Mouse (Mus musculus): ENCODE measurements around the gene Ambra1. TPM values are rescaled to one million over a fixed set of nuclear protein-coding genes. Genes with fewer than 3 reads are reported as not detected.

The Ambra1 gene
- polyA plus RNA-seq, 1 experiment from 2014 or later, result 18.1 TPM

- H3K4me3 ChIP-seq (ENCODE audit: low read depth, low read length), result no peak overlapping the region
- no peak overlapping the region for H3K9ac ChIP-seq (replicated peaks; ENCODE audit: low read depth, low read length)
- H3K27me3 ChIP-seq (ENCODE audit: control insufficient read depth, insufficient read depth, low read length), result no peaks in the 10 kb centered on the region
- no peak for ATAC-seq (ENCODE audit: insufficient number of reproducible peaks, insufficient read depth, low FRiP score, low read depth)
- H3K4me2 ChIP-seq (replicated peaks; ENCODE audit: low read depth, low read length), result no peak overlapping the region
- H3K27ac ChIP-seq (ENCODE audit: low read length), result no peak overlapping the region
- H3K9me3 ChIP-seq (ENCODE audit: control insufficient read depth, low read depth, low read length), result no peaks in the 10 kb centered on the region
- 79% methylated on average over 6 of the region's 6 CpGs for WGBS
- peaks cover 5% of the 10 kb centered on the region; the same call in 1 of the 2 replicates for H3K4me1 ChIP-seq (ENCODE audit: control insufficient read depth, insufficient read depth, low read length)
- no peaks in the 10 kb centered on the region for H3K36me3 ChIP-seq (ENCODE audit: control insufficient read depth, insufficient read depth, low read length)
These were observed 24.2 kb upstream of the Ambra1 start for GRCm38 (mm10) chr2:91705736-91706135.

GRCm38 (mm10) chr2:91706456-91706855, 23.5 kb upstream of the Ambra1 start:
- H3K9me3 ChIP-seq (ENCODE audit: control insufficient read depth, low read depth, low read length), result no peaks in the 10 kb centered on the region
- no peak overlapping the region for H3K27ac ChIP-seq (ENCODE audit: low read length)
- no peak overlapping the region for H3K9ac ChIP-seq (replicated peaks; ENCODE audit: low read depth, low read length)
- no peak overlapping the region for H3K4me3 ChIP-seq (ENCODE audit: low read depth, low read length)
- H3K4me1 ChIP-seq (ENCODE audit: control insufficient read depth, insufficient read depth, low read length), result peaks cover 6% of the 10 kb centered on the region; the same call in 1 of the 2 replicates
- H3K27me3 ChIP-seq (ENCODE audit: control insufficient read depth, insufficient read depth, low read length), result no peaks in the 10 kb centered on the region
- H3K36me3 ChIP-seq (ENCODE audit: control insufficient read depth, insufficient read depth, low read length), result no peaks in the 10 kb centered on the region
- H3K4me2 ChIP-seq (replicated peaks; ENCODE audit: low read depth, low read length), result no peak overlapping the region
- ATAC-seq (ENCODE audit: insufficient number of reproducible peaks, insufficient read depth, low FRiP score, low read depth), result no peak

GRCm38 (mm10) chr2:91708361-91708760, 21.6 kb upstream of the Ambra1 start:
- no peaks in the 10 kb centered on the region for H3K9me3 ChIP-seq (ENCODE audit: control insufficient read depth, low read depth, low read length)
- no peaks in the 10 kb centered on the region for H3K27me3 ChIP-seq (ENCODE audit: control insufficient read depth, insufficient read depth, low read length)
- no peak overlapping the region for H3K4me2 ChIP-seq (replicated peaks; ENCODE audit: low read depth, low read length)
- no peak overlapping the region for H3K4me3 ChIP-seq (ENCODE audit: low read depth, low read length)
- H3K27ac ChIP-seq (ENCODE audit: low read length), result no peak overlapping the region
- no peak for ATAC-seq (ENCODE audit: insufficient number of reproducible peaks, insufficient read depth, low FRiP score, low read depth)
- 92% methylated on average over 6 of the region's 6 CpGs for WGBS
- peaks cover 9% of the 10 kb centered on the region; the same call in 1 of the 2 replicates for H3K4me1 ChIP-seq (ENCODE audit: control insufficient read depth, insufficient read depth, low read length)
- no peak overlapping the region for H3K9ac ChIP-seq (replicated peaks; ENCODE audit: low read depth, low read length)
- H3K36me3 ChIP-seq (ENCODE audit: control insufficient read depth, insufficient read depth, low read length), result no peaks in the 10 kb centered on the region

GRCm38 (mm10) chr2:91710272-91711234, 19.4 kb upstream of the Ambra1 start, which contains the start of the genes Atg13 and Harbi1:
Gene Atg13, minus strand, starts transcription at chr2:91710576.
Gene Harbi1, plus strand, starts transcription at chr2:91710852.
- Histone ChIP-seq H3K9me3 (ENCODE audit: control insufficient read depth, low read depth, low read length) (no peaks in the 10 kb centered on the region), H3K4me1 (ENCODE audit: control insufficient read depth, insufficient read depth, low read length) (peaks cover 9% of the 10 kb centered on the region; the same call in 1 of the 2 replicates), H3K4me3 (ENCODE audit: low read depth, low read length) (peak within 1 kb of the TSS; percentile 73), H3K27me3 (ENCODE audit: control insufficient read depth, insufficient read depth, low read length) (no peaks in the 10 kb centered on the region), H3K9ac (replicated peaks; ENCODE audit: low read depth, low read length) (peak within 1 kb of the TSS; percentile 75), H3K27ac (ENCODE audit: low read length) (peak within 1 kb of the TSS; percentile 80), H3K4me2 (replicated peaks; ENCODE audit: low read depth, low read length) (peak within 1 kb of the TSS; percentile 68), H3K36me3 (ENCODE audit: control insufficient read depth, insufficient read depth, low read length) (no peaks in the 10 kb centered on the region)
- under 1% methylated on average over 66 of the region's 66 CpGs for WGBS
- ATAC-seq (ENCODE audit: insufficient number of reproducible peaks, insufficient read depth, low FRiP score, low read depth), result peak; percentile 99

GRCm38 (mm10) chr2:91711256-91711925, 18.5 kb upstream of the Ambra1 start:
- Histone ChIP-seq H3K27ac (ENCODE audit: low read length) (peak overlapping the region; percentile 80; the same call in 1 of the 2 replicates), H3K4me2 (replicated peaks; ENCODE audit: low read depth, low read length) (peak overlapping the region; percentile 68), H3K36me3 (ENCODE audit: control insufficient read depth, insufficient read depth, low read length) (no peaks in the 10 kb centered on the region), H3K4me1 (ENCODE audit: control insufficient read depth, insufficient read depth, low read length) (peaks cover 9% of the 10 kb centered on the region; the same call in 1 of the 2 replicates), H3K9me3 (ENCODE audit: control insufficient read depth, low read depth, low read length) (no peaks in the 10 kb centered on the region), H3K27me3 (ENCODE audit: control insufficient read depth, insufficient read depth, low read length) (no peaks in the 10 kb centered on the region), H3K4me3 (ENCODE audit: low read depth, low read length) (peak overlapping the region; percentile 73), H3K9ac (replicated peaks; ENCODE audit: low read depth, low read length) (peak overlapping the region; percentile 75)
- ATAC-seq (ENCODE audit: insufficient number of reproducible peaks, insufficient read depth, low FRiP score, low read depth), result no peak
- WGBS, result 3% methylated on average over 8 of the region's 8 CpGs

GRCm38 (mm10) chr2:91714921-91715320, 15.0 kb upstream of the Ambra1 start:
- peaks cover 4% of the 10 kb centered on the region; the same call in 1 of the 2 replicates for H3K4me1 ChIP-seq (ENCODE audit: control insufficient read depth, insufficient read depth, low read length)
- no peak overlapping the region for H3K9ac ChIP-seq (replicated peaks; ENCODE audit: low read depth, low read length)
- no peak overlapping the region for H3K4me3 ChIP-seq (ENCODE audit: low read depth, low read length)
- no peak for ATAC-seq (ENCODE audit: insufficient number of reproducible peaks, insufficient read depth, low FRiP score, low read depth)
- H3K36me3 ChIP-seq (ENCODE audit: control insufficient read depth, insufficient read depth, low read length), result peaks cover 5% of the 10 kb centered on the region
- 86% methylated on average over 1 of the region's 1 CpGs for WGBS
- no peaks in the 10 kb centered on the region for H3K27me3 ChIP-seq (ENCODE audit: control insufficient read depth, insufficient read depth, low read length)
- no peak overlapping the region for H3K27ac ChIP-seq (ENCODE audit: low read length)
- H3K4me2 ChIP-seq (replicated peaks; ENCODE audit: low read depth, low read length), result no peak overlapping the region
- H3K9me3 ChIP-seq (ENCODE audit: control insufficient read depth, low read depth, low read length), result no peaks in the 10 kb centered on the region

GRCm38 (mm10) chr2:91718276-91718675, 11.7 kb upstream of the Ambra1 start:
- no peak overlapping the region for H3K9ac ChIP-seq (replicated peaks; ENCODE audit: low read depth, low read length)
- H3K4me1 ChIP-seq (ENCODE audit: control insufficient read depth, insufficient read depth, low read length), result no peaks in the 10 kb centered on the region
- no peak overlapping the region for H3K4me2 ChIP-seq (replicated peaks; ENCODE audit: low read depth, low read length)
- no peaks in the 10 kb centered on the region for H3K27me3 ChIP-seq (ENCODE audit: control insufficient read depth, insufficient read depth, low read length)
- no peak for ATAC-seq (ENCODE audit: insufficient number of reproducible peaks, insufficient read depth, low FRiP score, low read depth)
- 83% methylated on average over 6 of the region's 6 CpGs for WGBS
- no peak overlapping the region for H3K27ac ChIP-seq (ENCODE audit: low read length)
- no peaks in the 10 kb centered on the region for H3K9me3 ChIP-seq (ENCODE audit: control insufficient read depth, low read depth, low read length)
- H3K36me3 ChIP-seq (ENCODE audit: control insufficient read depth, insufficient read depth, low read length), result peaks cover 5% of the 10 kb centered on the region
- H3K4me3 ChIP-seq (ENCODE audit: low read depth, low read length), result no peak overlapping the region

GRCm38 (mm10) chr2:91723382-91723781, 6.6 kb upstream of the Ambra1 start:
- no peak for ATAC-seq (ENCODE audit: insufficient number of reproducible peaks, insufficient read depth, low FRiP score, low read depth)
- H3K36me3 ChIP-seq (ENCODE audit: control insufficient read depth, insufficient read depth, low read length), result peaks cover 5% of the 10 kb centered on the region
- WGBS, result 68% methylated on average over 4 of the region's 4 CpGs

More at GRCm38 (mm10) chr2:91723382-91723781, 6.6 kb upstream of the Ambra1 start:
- no peak overlapping the region for H3K4me2 ChIP-seq (replicated peaks; ENCODE audit: low read depth, low read length)
- H3K27me3 ChIP-seq (ENCODE audit: control insufficient read depth, insufficient read depth, low read length), result no peaks in the 10 kb centered on the region
- no peaks in the 10 kb centered on the region for H3K9me3 ChIP-seq (ENCODE audit: control insufficient read depth, low read depth, low read length)
- H3K9ac ChIP-seq (replicated peaks; ENCODE audit: low read depth, low read length), result no peak overlapping the region
- H3K27ac ChIP-seq (ENCODE audit: low read length), result no peak overlapping the region
- no peaks in the 10 kb centered on the region for H3K4me1 ChIP-seq (ENCODE audit: control insufficient read depth, insufficient read depth, low read length)
- no peak overlapping the region for H3K4me3 ChIP-seq (ENCODE audit: low read depth, low read length)
